Mouse (Mus musculus) neural tube, embryonic 14.5 days (tissue): ENCODE results near the gene 1700029J07Rik. TPM values are rescaled to one million over a fixed set of nuclear protein-coding genes. Genes with fewer than 3 reads are reported as not detected.

Experiments
- ATAC-seq: fragments of 200-750 bp; cut with Nextera tagmentation; 2 replicates; pipeline ENCODE4 v1.8.0; 2017; ENCODE audit warnings: low read depth, mild to moderate bottlenecking, moderate TSS enrichment, moderate library complexity
- H3K27ac ChIP-seq: fragments of 300-500 bp; sonication (generic); 2 replicates; pipeline ENCODE4 v1.5.1; 2014; ENCODE audit warnings: low read depth, mild to moderate bottlenecking, control low read depth, low read length, moderate library complexity, mixed read lengths
- H3K27me3 ChIP-seq: fragments of 300-500 bp; sonication (generic); 2 replicates; pipeline ENCODE4 v1.6.1; 2014; ENCODE audit warnings: low read length; ENCODE audit not compliant: control insufficient read depth, insufficient read depth
- H3K36me3 ChIP-seq: fragments of 300-500 bp; sonication (generic); 2 replicates; pipeline ENCODE4 v1.6.1; 2014; ENCODE audit warnings: low read length, mixed read lengths; ENCODE audit not compliant: control insufficient read depth, insufficient read depth
- H3K4me1 ChIP-seq: fragments of 300-500 bp; sonication (generic); 2 replicates; pipeline ENCODE4 v1.6.1; 2014; ENCODE audit warnings: low read length; ENCODE audit not compliant: control insufficient read depth, insufficient read depth
- H3K4me2 ChIP-seq: fragments of 300-500 bp; sonication (generic); 2 replicates; pipeline ENCODE4 v1.6.1; 2014; ENCODE audit warnings: mild to moderate bottlenecking, low read depth, low read length, control low read depth
- H3K4me3 ChIP-seq: fragments of 300-500 bp; sonication (generic); 2 replicates; pipeline ENCODE4 v1.5.1; 2014; ENCODE audit warnings: low read depth, low read length, control low read depth, mixed read lengths
- H3K9ac ChIP-seq: fragments of 300-500 bp; sonication (generic); replicated peaks from 2 replicates; pipeline ENCODE4 v1.6.1; 2014; ENCODE audit warnings: low read depth, mild to moderate bottlenecking, control low read depth, low read length, mixed read lengths
- H3K9me3 ChIP-seq: fragments of 300-500 bp; sonication (generic); 2 replicates; pipeline ENCODE4 v1.6.1; 2016; ENCODE audit warnings: low read length; ENCODE audit not compliant: control insufficient read depth
- WGBS: fragments of 180-500 bp; shearing (Covaris S2); extraction: QIAGEN DNeasy Blood & Tissue Kit; methylation state at CpG from one replicate; pipeline ENCODE4 v1.1.7; 2014; 5-methylcytosine and 5-hydroxymethylcytosine counted together
- polyA plus RNA-seq: library from polyadenylated mRNA; unstranded; fragments of >200 nt; fragmentation: Nextera tagmentation; extraction: Ambion mirVana; gene quantifications from 2 replicates; pipeline ENCODE4 v1.2.1, GENCODE M21; 2014

1700029J07Rik gene
- polyA plus RNA-seq, 1 experiment from 2014 or later, result 7.0 TPM

DNA sequence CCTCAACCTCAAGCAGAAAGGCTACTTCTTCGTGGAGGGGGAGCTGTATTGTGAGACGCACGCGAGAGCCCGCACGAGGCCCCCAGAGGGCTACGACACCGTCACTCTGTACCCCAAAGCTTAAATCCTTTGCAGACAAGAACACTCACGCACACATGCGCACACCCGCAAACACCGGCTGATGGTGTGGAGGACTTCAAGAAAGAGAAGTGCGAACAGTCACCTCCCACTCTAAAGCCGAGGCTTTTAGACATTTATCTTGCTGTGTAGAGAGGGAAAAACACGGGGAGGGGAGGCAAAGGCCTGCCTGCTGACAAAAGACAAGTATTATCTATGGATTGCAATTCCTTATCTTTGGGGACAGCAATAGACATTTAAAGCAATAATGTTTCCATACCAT is 56.2 kb downstream of the 1700029J07Rik start:
- no peak overlapping the region for H3K4me2 ChIP-seq
- no peak overlapping the region for H3K9ac ChIP-seq
- no peaks in the 10 kb centered on the region for H3K36me3 ChIP-seq
- no peak for ATAC-seq
- H3K9me3 ChIP-seq, result no peaks in the 10 kb centered on the region
- no peaks in the 10 kb centered on the region for H3K27me3 ChIP-seq
- no peak overlapping the region for H3K27ac ChIP-seq
- 89% methylated on average over 15 of the region's 15 CpGs for WGBS
- no peak overlapping the region for H3K4me3 ChIP-seq
- no peaks in the 10 kb centered on the region for H3K4me1 ChIP-seq

DNA sequence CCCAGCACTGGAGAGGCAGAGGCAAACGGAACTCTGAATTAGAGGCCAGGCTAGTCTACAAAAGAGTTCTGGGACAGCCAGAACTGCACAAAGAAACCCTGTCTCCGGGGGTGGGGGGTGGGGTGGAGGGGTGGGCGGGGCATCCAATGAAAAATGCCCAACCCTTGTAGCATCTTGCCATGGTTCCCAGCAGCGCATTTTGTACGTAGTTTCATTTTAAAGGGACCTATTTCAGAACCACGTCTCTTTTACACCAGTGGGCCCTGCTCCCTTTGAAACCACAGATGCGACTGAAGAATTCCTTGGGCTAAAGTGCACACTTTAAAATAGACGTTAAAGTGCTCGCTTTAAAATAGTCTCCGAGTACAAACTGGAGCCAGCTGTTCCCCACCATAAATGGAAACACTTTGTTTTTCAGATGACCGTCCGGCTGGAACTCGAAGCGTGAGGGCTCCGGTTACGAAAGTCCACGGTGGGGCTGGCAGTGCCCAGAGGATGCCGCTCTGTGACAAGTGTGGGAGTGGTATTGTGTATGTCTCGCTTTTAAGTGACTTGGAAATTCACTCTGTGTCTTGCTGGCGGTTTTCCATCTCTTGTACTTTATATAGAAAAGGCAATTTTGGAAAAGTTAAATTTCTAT is 57.9 kb downstream of the 1700029J07Rik start:
- ATAC-seq, result no peak
- H3K27me3 ChIP-seq, result no peaks in the 10 kb centered on the region
- H3K9me3 ChIP-seq, result no peaks in the 10 kb centered on the region
- no peaks in the 10 kb centered on the region for H3K36me3 ChIP-seq
- H3K27ac ChIP-seq, result no peak overlapping the region
- no peak overlapping the region for H3K4me2 ChIP-seq
- no peak overlapping the region for H3K9ac ChIP-seq
- H3K4me1 ChIP-seq, result no peaks in the 10 kb centered on the region
- no peak overlapping the region for H3K4me3 ChIP-seq
- 79% methylated on average over 20 of the region's 20 CpGs for WGBS

DNA sequence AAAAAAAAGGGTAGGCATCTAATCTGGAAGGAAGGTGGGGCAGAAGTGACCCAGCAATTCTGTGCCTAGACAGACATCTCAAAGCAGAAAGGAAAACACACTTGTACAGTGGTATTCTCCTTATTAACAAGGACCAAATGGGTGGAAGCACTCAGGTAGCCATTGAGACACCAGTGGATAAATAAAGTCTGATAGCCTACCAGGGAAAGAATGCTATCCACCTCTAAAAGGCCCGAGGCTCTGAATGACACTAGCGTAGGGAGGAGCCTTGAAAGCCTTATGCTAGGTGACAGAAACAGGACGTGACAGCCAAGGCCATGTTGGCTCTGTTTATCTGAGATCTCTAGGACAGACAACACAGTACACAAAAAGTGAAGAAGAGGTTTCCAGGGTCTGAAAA is 58.6 kb downstream of the 1700029J07Rik start:
- Histone ChIP-seq H3K27ac (no peak overlapping the region), H3K4me1 (no peaks in the 10 kb centered on the region), H3K4me2 (no peak overlapping the region), H3K9ac (no peak overlapping the region), H3K36me3 (no peaks in the 10 kb centered on the region), H3K9me3 (no peaks in the 10 kb centered on the region), H3K4me3 (no peak overlapping the region), H3K27me3 (no peaks in the 10 kb centered on the region)
- WGBS, result 94% methylated on average over 3 of the region's 3 CpGs
- no peak for ATAC-seq

DNA sequence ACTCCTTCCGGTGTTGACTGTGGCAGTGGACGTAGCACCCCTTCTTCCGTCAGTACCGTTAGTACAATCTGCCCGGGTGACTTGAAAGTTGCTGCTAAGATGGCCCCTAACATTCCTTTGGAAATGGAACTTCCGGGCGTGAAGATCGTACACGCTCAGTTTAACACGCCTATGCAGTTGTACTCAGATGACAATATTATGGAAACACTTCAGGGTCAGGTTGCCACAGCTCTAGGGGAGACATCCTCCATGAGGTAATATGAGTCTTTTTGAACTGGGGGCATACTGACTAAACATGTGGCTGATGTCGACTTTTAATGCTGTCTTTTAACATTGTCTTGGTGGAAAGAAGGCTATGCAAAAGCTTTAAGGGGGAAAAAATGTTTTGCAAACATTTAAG is 61.3 kb downstream of the 1700029J07Rik start:
- Histone ChIP-seq H3K27ac (no peak overlapping the region), H3K27me3 (no peaks in the 10 kb centered on the region), H3K36me3 (no peaks in the 10 kb centered on the region), H3K9me3 (no peaks in the 10 kb centered on the region), H3K4me3 (no peak overlapping the region), H3K9ac (no peak overlapping the region), H3K4me1 (peaks cover 3% of the 10 kb centered on the region; the same call in 1 of the 2 replicates), H3K4me2 (no peak overlapping the region)
- ATAC-seq, result no peak
- 91% methylated on average over 11 of the region's 11 CpGs for WGBS

DNA sequence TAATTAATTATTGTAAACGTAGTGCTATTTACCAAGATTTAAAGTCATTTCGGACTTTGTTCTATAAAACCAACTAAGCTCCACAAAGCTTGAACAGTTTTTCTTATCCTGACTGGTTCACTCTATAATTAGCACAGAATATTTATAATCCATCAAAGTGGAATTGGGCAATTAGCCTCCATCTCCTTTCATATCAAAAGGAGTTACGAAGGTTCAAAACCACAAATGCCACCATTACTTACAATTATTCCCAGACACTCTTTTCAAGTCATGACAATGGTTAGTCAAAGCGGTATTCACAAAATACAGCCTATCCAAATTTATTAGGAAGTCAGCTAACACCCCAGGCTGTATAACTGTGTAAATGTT is 68.8 kb downstream of the 1700029J07Rik start:
- no peak overlapping the region for H3K4me3 ChIP-seq
- H3K4me2 ChIP-seq, result no peak overlapping the region
- H3K9me3 ChIP-seq, result no peaks in the 10 kb centered on the region
- no peak overlapping the region for H3K9ac ChIP-seq
- no peak overlapping the region for H3K27ac ChIP-seq
- H3K27me3 ChIP-seq, result no peaks in the 10 kb centered on the region
- peaks cover 8% of the 10 kb centered on the region; the same call in 1 of the 2 replicates for H3K4me1 ChIP-seq
- 78% methylated on average over 4 of the region's 4 CpGs for WGBS
- no peak for ATAC-seq
- H3K36me3 ChIP-seq, result no peaks in the 10 kb centered on the region

DNA sequence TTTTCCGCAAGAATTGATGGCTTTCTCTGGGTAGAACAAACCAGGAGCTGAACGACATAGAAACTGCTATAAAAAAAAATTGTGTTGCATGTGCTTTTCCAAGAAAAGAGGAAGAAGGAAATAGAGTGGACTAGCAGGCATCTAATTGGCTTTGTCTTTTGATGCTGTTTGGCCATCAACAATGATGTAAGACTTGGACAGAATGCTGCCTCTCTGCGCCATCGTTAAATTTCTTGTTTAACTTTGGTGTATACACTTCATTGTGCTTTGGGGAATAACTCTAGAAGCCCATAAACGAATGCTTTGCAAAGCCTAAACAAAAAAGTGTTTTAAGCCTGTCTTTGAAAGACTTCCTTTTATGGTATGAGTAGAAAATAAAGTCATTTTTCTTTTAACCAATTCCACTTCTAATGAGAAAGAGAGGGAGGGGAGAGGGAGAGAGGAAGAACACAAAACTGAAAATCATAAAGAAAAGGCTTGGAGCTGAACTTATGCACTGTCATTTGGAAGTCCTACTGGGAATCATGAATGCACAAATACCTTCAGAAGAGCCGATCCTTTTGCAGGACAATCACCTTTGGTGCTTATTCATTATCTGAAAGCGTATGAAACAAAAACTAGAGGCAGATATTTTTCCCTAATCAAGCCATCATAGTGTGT is 69.3 kb downstream of the 1700029J07Rik start:
- H3K4me2 ChIP-seq, result no peak overlapping the region
- no peaks in the 10 kb centered on the region for H3K36me3 ChIP-seq
- no peak overlapping the region for H3K4me3 ChIP-seq
- no peaks in the 10 kb centered on the region for H3K9me3 ChIP-seq
- no peaks in the 10 kb centered on the region for H3K27me3 ChIP-seq
- H3K27ac ChIP-seq, result no peak overlapping the region
- ATAC-seq, result no peak
- no peak overlapping the region for H3K9ac ChIP-seq
- peaks cover 8% of the 10 kb centered on the region; the same call in 1 of the 2 replicates for H3K4me1 ChIP-seq
- 66% methylated on average over 7 of the region's 7 CpGs for WGBS

DNA sequence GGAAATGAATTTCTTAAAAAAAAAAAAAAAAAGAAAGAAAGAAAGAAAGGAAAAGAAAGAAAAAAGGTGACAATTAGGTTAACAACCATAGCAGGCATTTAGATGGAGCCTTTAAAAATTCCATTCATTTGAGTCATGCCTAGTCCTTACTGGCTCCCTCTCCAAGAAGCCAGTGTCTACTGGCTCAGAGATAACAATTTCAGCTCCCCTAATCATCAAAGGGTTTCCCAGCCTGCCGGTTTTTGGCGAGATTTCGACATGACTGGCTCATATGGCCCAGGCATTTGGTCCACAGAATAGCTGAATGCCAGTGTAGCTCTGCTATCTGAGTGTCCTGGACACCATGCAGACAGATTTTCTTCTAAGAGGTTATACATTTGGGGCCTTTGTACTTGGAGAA is 71.4 kb downstream of the 1700029J07Rik start:
- no peak for ATAC-seq
- peaks cover 4% of the 10 kb centered on the region; the same call in 1 of the 2 replicates for H3K4me1 ChIP-seq

More for the DNA sequence above, 71.4 kb downstream of the 1700029J07Rik start:
- Histone ChIP-seq H3K27me3 (no peaks in the 10 kb centered on the region), H3K4me2 (no peak overlapping the region), H3K9ac (no peak overlapping the region), H3K36me3 (no peaks in the 10 kb centered on the region), H3K9me3 (no peaks in the 10 kb centered on the region), H3K4me3 (no peak overlapping the region), H3K27ac (no peak overlapping the region)
- WGBS, result 29% methylated on average over 3 of the region's 3 CpGs

Other genes with a start within 250 kb of the 1700029J07Rik start
- gene Pdlim3, start 89.8 kb downstream of the 1700029J07Rik start, polyA plus RNA-seq, result 8.1 and 8.6 TPM in 2 replicates
- gene Ccdc110, start 40.6 kb downstream of the 1700029J07Rik start, polyA plus RNA-seq, result 0.24 TPM in 1 of 2 replicates, not detected in the other
- gene Ufsp2, start 276 bp upstream of the 1700029J07Rik start, polyA plus RNA-seq, result 69.6 and 72.6 TPM in 2 replicates
- 0.48 and 0.82 TPM in 2 replicates for gene Lrp2bp, start 24.1 kb upstream of the 1700029J07Rik start, polyA plus RNA-seq
- 39.5 and 41.3 TPM in 2 replicates for gene Ankrd37, start 30.5 kb upstream of the 1700029J07Rik start, polyA plus RNA-seq
- gene Cfap97, start 176.5 kb upstream of the 1700029J07Rik start, polyA plus RNA-seq, result 23.9 and 28.8 TPM in 2 replicates
- gene Snx25, start 176.9 kb upstream of the 1700029J07Rik start, polyA plus RNA-seq, result 15.6 and 17.4 TPM in 2 replicates
- gene Slc25a4, start 236.0 kb upstream of the 1700029J07Rik start, polyA plus RNA-seq, result 996 and 1,036 TPM in 2 replicates